ENCODE assay signal across 33 mouse cellular contexts in genomic region chr14:75493555-75494194, GRCm38 (mm10). TPM values are rescaled to one million over a fixed set of nuclear protein-coding genes. Genes with fewer than 3 reads are reported as not detected.
DNase-seq lines count a peak whose midpoint lies in the region; ATAC-seq and TF ChIP-seq lines count a peak whose summit lies in the region.
"Had no signal": no experiment of that assay in that cellular context is flagged by ENCODE, and none has a peak within 500 bp of the region (broad histone marks: within the 10 kb centered on the region; RNA-seq: fewer than 3 reads in every experiment).

No protein-coding gene starts in this region.

- H3K36me3 ChIP-seq in forebrain, postnatal 0 days (ENCODE audit: insufficient read depth), result no peaks in the 10 kb centered on the region
- H3K36me3 ChIP-seq in forebrain, embryonic 16.5 days (ENCODE audit: control insufficient read depth, insufficient read depth), result no peaks in the 10 kb centered on the region
- no peaks in the 10 kb centered on the region for H3K36me3 ChIP-seq in kidney, embryonic 16.5 days (ENCODE audit: insufficient read depth, low read length)
- no peaks in the 10 kb centered on the region for H3K36me3 ChIP-seq in limb, embryonic 10.5 days
- no peaks in the 10 kb centered on the region for H3K36me3 ChIP-seq in neural tube, embryonic 15.5 days
- H3K36me3 ChIP-seq: embryonic facial prominence, embryonic 12.5 days; G1E; heart, embryonic 13.5 days; intestine, embryonic 15.5 days; limb, embryonic 12.5 days; liver, embryonic 15.5 days; lung, embryonic 15.5 days; midbrain, embryonic 13.5 days had no signal

- no peak for DNase-seq in forebrain, postnatal 0 days
- no peak for DNase-seq in kidney, adult 9 months
- DNase-seq in limb, embryonic 10.5 days (ENCODE audit: low spot score), result no peak
- DNase-seq in adrenal gland, postnatal 25 days, result no peak
- DNase-seq: adrenal gland, adult 8-10 months; cerebellum, adult 11 months; cerebellum, adult 9-10 months; cerebellum, postnatal 36 days; gastrocnemius, postnatal 10 days; heart, postnatal 10 days; kidney, adult 8-10 months; kidney, postnatal 14 days; layer of hippocampus, adult 9-11 months; right cerebral cortex, adult 18-20 months; spleen, adult 18-20 months; thymus, adult 18-20 months; thymus, postnatal 25 days had no signal

- WGBS in forebrain, postnatal 0 days, result 82% methylated on average over 14 of the region's 14 CpGs
- WGBS in forebrain, embryonic 16.5 days, result 84% methylated on average over 14 of the region's 14 CpGs
- WGBS in kidney, embryonic 16.5 days, result 79% methylated on average over 14 of the region's 14 CpGs
- WGBS in limb, embryonic 10.5 days, result 90% methylated on average over 14 of the region's 14 CpGs
- 63% methylated on average over 14 of the region's 14 CpGs for WGBS in neural tube, embryonic 15.5 days

- no peaks in the 10 kb centered on the region for H3K9me3 ChIP-seq in forebrain, postnatal 0 days (ENCODE audit: low read length)
- no peaks in the 10 kb centered on the region for H3K9me3 ChIP-seq in forebrain, embryonic 16.5 days (ENCODE audit: control insufficient read depth, low read length)
- no peaks in the 10 kb centered on the region for H3K9me3 ChIP-seq in kidney, embryonic 16.5 days (ENCODE audit: low read length)
- H3K9me3 ChIP-seq in limb, embryonic 10.5 days (replicated peaks), result no peaks in the 10 kb centered on the region
- no peaks in the 10 kb centered on the region for H3K9me3 ChIP-seq in neural tube, embryonic 15.5 days (replicated peaks)
- H3K9me3 ChIP-seq: embryonic facial prominence, embryonic 12.5 days; G1E; heart, embryonic 13.5 days; intestine, embryonic 15.5 days; limb, embryonic 12.5 days; liver, embryonic 15.5 days; lung, embryonic 15.5 days; midbrain, embryonic 13.5 days had no signal

- H3K4me2 ChIP-seq in forebrain, postnatal 0 days (ENCODE audit: low read depth), result no peak overlapping the region
- no peak overlapping the region for H3K4me2 ChIP-seq in forebrain, embryonic 16.5 days (ENCODE audit: low read length)
- no peak overlapping the region for H3K4me2 ChIP-seq in kidney, embryonic 16.5 days (replicated peaks; ENCODE audit: low read depth, low read length)
- no peak overlapping the region for H3K4me2 ChIP-seq in neural tube, embryonic 15.5 days
- H3K4me2 ChIP-seq: embryonic facial prominence, embryonic 12.5 days; heart, embryonic 13.5 days; intestine, embryonic 15.5 days; limb, embryonic 12.5 days; liver, embryonic 15.5 days; lung, embryonic 15.5 days; midbrain, embryonic 13.5 days had no signal

- peak; percentile 16; the same call in 1 of the 2 replicates for ATAC-seq in forebrain, postnatal 0 days
- no peak for ATAC-seq in forebrain, embryonic 16.5 days
- 0 out of 2 replicates have a peak, but pooled peaks have one; percentile 49 for ATAC-seq in kidney, embryonic 16.5 days (ENCODE audit: low FRiP score, low TSS enrichment)
- peak; percentile 75 for ATAC-seq in neural tube, embryonic 15.5 days (ENCODE audit: low FRiP score)
- ATAC-seq: midbrain, embryonic 13.5 days had no signal

- H3K27ac ChIP-seq in forebrain, postnatal 0 days (ENCODE audit: low read depth, low read length), result no peak overlapping the region
- H3K27ac ChIP-seq in forebrain, embryonic 16.5 days (ENCODE audit: low read length), result no peak overlapping the region
- no peak overlapping the region for H3K27ac ChIP-seq in kidney, embryonic 16.5 days (ENCODE audit: low read length)
- H3K27ac ChIP-seq in limb, embryonic 10.5 days, result peak overlapping the region; percentile 56; the same call in 1 of the 2 replicates
- H3K27ac ChIP-seq in neural tube, embryonic 15.5 days (replicated peaks), result peak overlapping the region; percentile 29; the same call in 1 of the 2 replicates
- H3K27ac ChIP-seq: embryonic facial prominence, embryonic 12.5 days; heart, embryonic 13.5 days; intestine, embryonic 15.5 days; limb, embryonic 12.5 days; liver, embryonic 15.5 days; lung, embryonic 15.5 days; midbrain, embryonic 13.5 days had no signal

- H3K4me3 ChIP-seq in forebrain, postnatal 0 days (ENCODE audit: low read depth, low read length), result no peak overlapping the region
- H3K4me3 ChIP-seq in forebrain, embryonic 16.5 days (replicated peaks; ENCODE audit: low read length), result no peak overlapping the region
- H3K4me3 ChIP-seq in kidney, embryonic 16.5 days (ENCODE audit: low read length), result no peak overlapping the region
- no peak overlapping the region for H3K4me3 ChIP-seq in limb, embryonic 10.5 days
- H3K4me3 ChIP-seq in neural tube, embryonic 15.5 days (replicated peaks), result no peak overlapping the region
- H3K4me3 ChIP-seq: embryonic facial prominence, embryonic 12.5 days; heart, embryonic 13.5 days; intestine, embryonic 15.5 days; limb, embryonic 12.5 days; liver, embryonic 15.5 days; lung, embryonic 15.5 days; midbrain, embryonic 13.5 days had no signal

- no peaks in the 10 kb centered on the region for H3K27me3 ChIP-seq in forebrain, postnatal 0 days (ENCODE audit: insufficient read depth, low read length)
- H3K27me3 ChIP-seq in forebrain, embryonic 16.5 days (replicated peaks; ENCODE audit: control insufficient read depth, insufficient read depth, low read length), result no peaks in the 10 kb centered on the region
- no peaks in the 10 kb centered on the region for H3K27me3 ChIP-seq in kidney, embryonic 16.5 days (ENCODE audit: insufficient read depth, low read length)
- H3K27me3 ChIP-seq in limb, embryonic 10.5 days (ENCODE audit: low read depth, poor library complexity, severe bottlenecking), result no peaks in the 10 kb centered on the region
- no peaks in the 10 kb centered on the region for H3K27me3 ChIP-seq in neural tube, embryonic 15.5 days (replicated peaks)
- H3K27me3 ChIP-seq: embryonic facial prominence, embryonic 12.5 days; heart, embryonic 13.5 days; intestine, embryonic 15.5 days; liver, embryonic 15.5 days; lung, embryonic 15.5 days; midbrain, embryonic 13.5 days had no signal

- H3K9ac ChIP-seq in forebrain, postnatal 0 days, result no peak overlapping the region
- H3K9ac ChIP-seq in forebrain, embryonic 16.5 days (replicated peaks; ENCODE audit: low read depth, low read length), result no peak overlapping the region
- H3K9ac ChIP-seq in kidney, embryonic 16.5 days (replicated peaks; ENCODE audit: low read length), result no peak overlapping the region
- H3K9ac ChIP-seq in neural tube, embryonic 15.5 days (replicated peaks), result no peak overlapping the region
- H3K9ac ChIP-seq: embryonic facial prominence, embryonic 12.5 days; heart, embryonic 13.5 days; intestine, embryonic 15.5 days; limb, embryonic 12.5 days; liver, embryonic 15.5 days; lung, embryonic 15.5 days; midbrain, embryonic 13.5 days had no signal

- H3K4me1 ChIP-seq in forebrain, postnatal 0 days (ENCODE audit: insufficient read depth), result no peaks in the 10 kb centered on the region
- no peaks in the 10 kb centered on the region for H3K4me1 ChIP-seq in forebrain, embryonic 16.5 days (replicated peaks; ENCODE audit: control insufficient read depth, insufficient read depth, low read length)
- H3K4me1 ChIP-seq in kidney, embryonic 16.5 days (ENCODE audit: insufficient read depth, low read length), result peaks cover 7% of the 10 kb centered on the region; the same call in 1 of the 2 replicates
- H3K4me1 ChIP-seq in limb, embryonic 10.5 days, result peaks cover 22% of the 10 kb centered on the region
- H3K4me1 ChIP-seq in neural tube, embryonic 15.5 days, result peaks cover 11% of the 10 kb centered on the region
- H3K4me1 ChIP-seq: embryonic facial prominence, embryonic 12.5 days; intestine, embryonic 15.5 days; liver, embryonic 15.5 days; lung, embryonic 15.5 days had no signal

- no peak for TF ChIP-seq CTCF in forebrain, postnatal 0 days (IDR thresholded peaks at IDR 0.05; ENCODE audit: low read depth)

RNA-seq across cellular contexts. Expression of gene Siah3, which starts 37.9 kb away (rescaled TPM):
- total RNA-seq in forebrain, postnatal 0 days (2014; rRNA removed), result 4.8 and 6.1 TPM in 2 replicates
- 2.7 and 3.3 TPM in 2 replicates for polyA plus RNA-seq in forebrain, postnatal 0 days (2015; fragmentation: Nextera tagmentation; extraction: Ambion mirVana)
- 4.1 and 4.4 TPM in 2 replicates for polyA plus RNA-seq in forebrain, embryonic 16.5 days (2015; fragmentation: Nextera tagmentation; extraction: Ambion mirVana)
- 0.07 and 0.21 TPM in 2 replicates for polyA plus RNA-seq in kidney, embryonic 16.5 days (2015; fragmentation: Nextera tagmentation; extraction: Ambion mirVana)
- polyA plus RNA-seq in limb, embryonic 10.5 days (2016; fragmentation: Nextera tagmentation; extraction: Ambion mirVana), result not detected in 2 replicates
- polyA plus RNA-seq in neural tube, embryonic 15.5 days (2015; fragmentation: Nextera tagmentation; extraction: Ambion mirVana), result 5.1 and 6.0 TPM in 2 replicates
- total RNA-seq in adrenal gland, postnatal 25 days (2021), result 0.33 and 0.46 TPM in 2 replicates
- total RNA-seq: heart, adult 8-10 months; hematopoietic stem cell, adult 5-6 weeks; liver, adult 2 months; megakaryocyte, adult 5-6 weeks; neutrophil, adult 5-6 weeks had no signal
- polyA plus RNA-seq: G1E; heart, embryonic 13.5 days; liver, adult 2 months; lung, embryonic 15.5 days had no signal

Comparison
In these comparisons a context has a peak if more than half of its experiments do, and no peak if none do; other contexts are left out.
1. H3K27ac ChIP-seq: peak in limb, embryonic 10.5 days (single experiment) and neural tube, embryonic 15.5 days (single experiment); none in forebrain, postnatal 0 days (single experiment), forebrain, embryonic 16.5 days (single experiment) and kidney, embryonic 16.5 days (single experiment).